Mouse (Mus musculus) cerebellum, adult 9-10 months (tissue): ENCODE measurements at regions not wholly inside any gene's neighbourhood (a gene's known extent, or its start where the extent isn't known, plus 50 kb on each side); places are given as distances from the start of the nearest gene placed in this dataset.

Experiments
- DNase-seq: peaks from one replicate; pipeline ENCODE4 v3.0.0; 2022

- DNase-seq, result no peak
These were observed 202.6 kb downstream of the Sox11 start for GRCm38 (mm10) chr12:27139683-27140334.

GRCm38 (mm10) chr12:27138663-27139633 lies 203.4 kb downstream of the Sox11 start:
- DNase-seq, result no peak

- DNase-seq, result no peak
These were observed 206.3 kb downstream of the Sox11 start for GRCm38 (mm10) chr12:27135997-27136559.

- DNase-seq, result no peak
These were observed 211.8 kb downstream of the Sox11 start for GRCm38 (mm10) chr12:27130544-27130943.

- no peak for DNase-seq
These were observed 215.2 kb downstream of the Sox11 start for GRCm38 (mm10) chr12:27127054-27127605.

- peak; percentile 32 for DNase-seq
These were observed 223.8 kb downstream of the Sox11 start for GRCm38 (mm10) chr12:27118581-27118980.

GRCm38 (mm10) chr12:27115392-27115791 lies 227.0 kb downstream of the Sox11 start:
- peak; percentile 7 for DNase-seq

- no peak for DNase-seq
These were observed 237.3 kb downstream of the Sox11 start for GRCm38 (mm10) chr12:27104925-27105571.

- DNase-seq, result no peak
These were observed 239.4 kb downstream of the Sox11 start for GRCm38 (mm10) chr12:27102996-27103395.

GRCm38 (mm10) chr12:27089206-27089605 lies 253.2 kb downstream of the Sox11 start:
- DNase-seq, result no peak

- DNase-seq, result no peak
These were observed 256.5 kb downstream of the Sox11 start for GRCm38 (mm10) chr12:27085890-27086289.

- no peak for DNase-seq
These were observed 258.5 kb downstream of the Sox11 start for GRCm38 (mm10) chr12:27083645-27084550.

- peak; percentile 15 for DNase-seq
These were observed 259.3 kb downstream of the Sox11 start for GRCm38 (mm10) chr12:27083089-27083488.

- DNase-seq, result peak; percentile 4
These were observed 259.8 kb downstream of the Sox11 start for GRCm38 (mm10) chr12:27082624-27083023.

GRCm38 (mm10) chr12:27076107-27076738 lies 266.2 kb downstream of the Sox11 start:
- no peak for DNase-seq

- DNase-seq, result no peak
These were observed 277.3 kb downstream of the Sox11 start for GRCm38 (mm10) chr12:27065011-27065517.

GRCm38 (mm10) chr12:27063518-27063917 lies 278.9 kb downstream of the Sox11 start:
- no peak for DNase-seq

GRCm38 (mm10) chr12:27062511-27063264 lies 279.7 kb downstream of the Sox11 start:
- DNase-seq, result no peak

GRCm38 (mm10) chr12:27062061-27062461 lies 280.3 kb downstream of the Sox11 start:
- DNase-seq, result peak; percentile 4
